Mouse (Mus musculus) hindbrain, postnatal 0 days (tissue): Measurements from ENCODE around the gene Dyrk3. TPM values are rescaled to one million over a fixed set of nuclear protein-coding genes. Genes with fewer than 3 reads are reported as not detected.

Source experiments
- ATAC-seq: fragments of 200-750 bp; cut with Nextera tagmentation; 2 replicates; pipeline ENCODE4 v1.8.0; 2017; ENCODE audit warnings: mild to moderate bottlenecking, moderate TSS enrichment, moderate library complexity
- DNase-seq: peaks from one replicate; pipeline ENCODE4 v3.0.0-alpha.2; 2015; ENCODE audit warnings: low spot score
- H3K27ac ChIP-seq: fragments of 300-500 bp; sonication (generic); 2 replicates; pipeline ENCODE4 v1.5.1; 2014; ENCODE audit warnings: mild to moderate bottlenecking
- H3K27me3 ChIP-seq: fragments of 300-500 bp; sonication (generic); 2 replicates; pipeline ENCODE4 v1.6.1; 2014; ENCODE audit warnings: low read length, mixed read lengths; ENCODE audit not compliant: insufficient read depth
- H3K36me3 ChIP-seq: fragments of 300-500 bp; sonication (generic); 2 replicates; pipeline ENCODE4 v1.6.1; 2014; ENCODE audit warnings: low read length, mixed read lengths; ENCODE audit not compliant: insufficient read depth
- H3K4me1 ChIP-seq: fragments of 300-500 bp; sonication (generic); 2 replicates; pipeline ENCODE4 v1.6.1; 2014; ENCODE audit warnings: antibody characterized with exemption, low read length, mixed read lengths; ENCODE audit not compliant: insufficient read depth
- H3K4me2 ChIP-seq: fragments of 300-500 bp; sonication (generic); 2 replicates; pipeline ENCODE4 v1.6.1; 2014; ENCODE audit warnings: low read depth, mild to moderate bottlenecking, low read length, moderate library complexity, mixed read lengths
- H3K4me3 ChIP-seq: fragments of 300-500 bp; sonication (generic); 2 replicates; pipeline ENCODE4 v1.5.1; 2014; ENCODE audit warnings: low read length
- H3K9ac ChIP-seq: fragments of 300-500 bp; sonication (generic); replicated peaks from 2 replicates; pipeline ENCODE4 v1.6.1; 2014; ENCODE audit warnings: mild to moderate bottlenecking, low read length, moderate library complexity, mixed read lengths
- H3K9me3 ChIP-seq: fragments of 300-500 bp; sonication (generic); 2 replicates; pipeline ENCODE4 v1.6.1; 2016; ENCODE audit warnings: low read length, mixed read lengths
- CTCF ChIP-seq: IDR thresholded peaks from 2 replicates; pipeline ENCODE4 v1.5.1; 2016; ENCODE audit warnings: antibody characterized with exemption, control low read depth, low read depth
- WGBS: fragments of 180-500 bp; shearing (Covaris S2); extraction: QIAGEN DNeasy Blood & Tissue Kit; methylation state at CpG from one replicate; pipeline ENCODE4 v1.1.7; 2014; 5-methylcytosine and 5-hydroxymethylcytosine counted together
- polyA plus RNA-seq: library from polyadenylated mRNA; unstranded; fragments of >200 nt; fragmentation: Nextera tagmentation; extraction: Ambion mirVana; gene quantifications from 2 replicates; pipeline ENCODE4 v1.2.1, GENCODE M21; 2015
- total RNA-seq: library from RNA; depleted of rRNA; stranded (reverse); fragments of >200 nt; gene quantifications from 2 replicates; pipeline ENCODE4 v1.2.3, GENCODE M21; 2014

The Dyrk3 gene
- total and polyA plus RNA-seq, 2 experiments from 2014 or later = 8.9 to 10.2 TPM

GRCm38 (mm10) chr1:131085957-131086739, 52.0 kb downstream of the Dyrk3 start:
- peak overlapping the region; percentile 66; the same call in 1 of the 2 replicates for H3K27ac ChIP-seq
- no peaks in the 10 kb centered on the region for H3K36me3 ChIP-seq
- 14% methylated on average over 4 of the region's 4 CpGs for WGBS
- no peak overlapping the region for H3K9ac ChIP-seq
- ATAC-seq (no peak), DNase-seq (peak; percentile 40)
- no peaks in the 10 kb centered on the region for H3K27me3 ChIP-seq
- no peak overlapping the region for H3K4me3 ChIP-seq
- H3K9me3 ChIP-seq = no peaks in the 10 kb centered on the region
- peaks cover 61% of the 10 kb centered on the region for H3K4me1 ChIP-seq
- 0 out of 2 replicates have a peak, but pooled peaks have one; percentile 12 for TF ChIP-seq CTCF
- H3K4me2 ChIP-seq = 0 out of 2 replicates have a peak overlapping the region, but pooled peaks have one; percentile 8

GRCm38 (mm10) chr1:131085272-131085671, 52.9 kb downstream of the Dyrk3 start:
- Histone ChIP-seq H3K4me3 (no peak overlapping the region), H3K27ac (no peak overlapping the region), H3K4me2 (no peak overlapping the region), H3K4me1 (peaks cover 52% of the 10 kb centered on the region), H3K9ac (no peak overlapping the region), H3K36me3 (no peaks in the 10 kb centered on the region), H3K27me3 (no peaks in the 10 kb centered on the region), H3K9me3 (no peaks in the 10 kb centered on the region)
- TF ChIP-seq CTCF = no peak
- DNase-seq (no peak), ATAC-seq (no peak)
- 67% methylated on average over 3 of the region's 3 CpGs for WGBS

GRCm38 (mm10) chr1:131084289-131084688, 53.9 kb downstream of the Dyrk3 start:
- H3K4me2 ChIP-seq = no peak overlapping the region
- ATAC-seq (no peak), DNase-seq (no peak)
- 39% methylated on average over 8 of the region's 8 CpGs for WGBS
- no peak overlapping the region for H3K4me3 ChIP-seq
- no peak overlapping the region for H3K9ac ChIP-seq
- no peak for TF ChIP-seq CTCF
- H3K27me3 ChIP-seq = no peaks in the 10 kb centered on the region
- H3K4me1 ChIP-seq = peaks cover 55% of the 10 kb centered on the region
- peak overlapping the region; percentile 20; the same call in 1 of the 2 replicates for H3K27ac ChIP-seq
- no peaks in the 10 kb centered on the region for H3K36me3 ChIP-seq
- H3K9me3 ChIP-seq = no peaks in the 10 kb centered on the region

GRCm38 (mm10) chr1:131083609-131084008, 54.5 kb downstream of the Dyrk3 start:
- no peak overlapping the region for H3K4me3 ChIP-seq
- ATAC-seq = no peak
- H3K9ac ChIP-seq = no peak overlapping the region
- 54% methylated on average over 4 of the region's 4 CpGs for WGBS
- TF ChIP-seq CTCF = no peak
- H3K36me3 ChIP-seq = no peaks in the 10 kb centered on the region
- no peaks in the 10 kb centered on the region for H3K9me3 ChIP-seq
- H3K27ac ChIP-seq = 0 out of 2 replicates have a peak overlapping the region, but pooled peaks have one; percentile 20
- H3K4me1 ChIP-seq = peaks cover 57% of the 10 kb centered on the region
- DNase-seq = no peak
- H3K27me3 ChIP-seq = no peaks in the 10 kb centered on the region
- H3K4me2 ChIP-seq = no peak overlapping the region

- no peak overlapping the region for H3K4me2 ChIP-seq
- no peak overlapping the region for H3K27ac ChIP-seq
- ATAC-seq (no peak), DNase-seq (no peak)
- H3K9ac ChIP-seq = no peak overlapping the region
- TF ChIP-seq CTCF = no peak
- peaks cover 52% of the 10 kb centered on the region for H3K4me1 ChIP-seq
- 80% methylated on average over 5 of the region's 5 CpGs for WGBS
- H3K36me3 ChIP-seq = no peaks in the 10 kb centered on the region
- H3K4me3 ChIP-seq = no peak overlapping the region
- H3K9me3 ChIP-seq = no peaks in the 10 kb centered on the region
- H3K27me3 ChIP-seq = no peaks in the 10 kb centered on the region
Measured at GRCm38 (mm10) chr1:131083122-131083521, 55.0 kb downstream of the Dyrk3 start.

GRCm38 (mm10) chr1:131080686-131081085, 57.5 kb downstream of the Dyrk3 start:
- TF ChIP-seq CTCF = no peak
- ATAC-seq (no peak), DNase-seq (no peak)
- Histone ChIP-seq H3K9me3 (no peaks in the 10 kb centered on the region), H3K9ac (no peak overlapping the region), H3K4me3 (no peak overlapping the region), H3K4me1 (peaks cover 37% of the 10 kb centered on the region), H3K4me2 (no peak overlapping the region), H3K36me3 (no peaks in the 10 kb centered on the region), H3K27ac (no peak overlapping the region), H3K27me3 (no peaks in the 10 kb centered on the region)
- 100% methylated on average over 1 of the region's 1 CpGs for WGBS

GRCm38 (mm10) chr1:131079762-131080161, 58.4 kb downstream of the Dyrk3 start:
- Histone ChIP-seq H3K4me1 (peaks cover 31% of the 10 kb centered on the region), H3K9ac (no peak overlapping the region), H3K36me3 (no peaks in the 10 kb centered on the region), H3K9me3 (no peaks in the 10 kb centered on the region), H3K4me3 (no peak overlapping the region), H3K27me3 (no peaks in the 10 kb centered on the region), H3K4me2 (no peak overlapping the region), H3K27ac (0 out of 2 replicates have a peak overlapping the region, but pooled peaks have one; percentile 70)
- peak; percentile 55; the same call in 1 of the 2 replicates for TF ChIP-seq CTCF
- ATAC-seq (no peak), DNase-seq (peak; percentile 36)
- 79% methylated on average over 4 of the region's 4 CpGs for WGBS
